Mouse (Mus musculus) kidney, embryonic 16.5 days (tissue): ENCODE data around the gene Rgl2. TPM values are rescaled to one million over a fixed set of nuclear protein-coding genes. Genes with fewer than 3 reads are reported as not detected.

Source experiments
- ATAC-seq: fragments of 200-750 bp; cut with Nextera tagmentation; 2 replicates; pipeline ENCODE4 v1.8.0; 2017; ENCODE audit warnings: moderate TSS enrichment; ENCODE audit not compliant: low FRiP score, low TSS enrichment
- H3K27ac ChIP-seq: fragments of 300-500 bp; sonication (generic); 2 replicates; pipeline ENCODE4 v1.5.1; 2014; ENCODE audit warnings: low read length
- H3K27me3 ChIP-seq: fragments of 300-500 bp; sonication (generic); 2 replicates; pipeline ENCODE4 v1.6.1; 2014; ENCODE audit warnings: low read length, control low read depth, mixed read lengths; ENCODE audit not compliant: insufficient read depth
- H3K36me3 ChIP-seq: fragments of 300-500 bp; sonication (generic); 2 replicates; pipeline ENCODE4 v1.6.1; 2014; ENCODE audit warnings: low read length, control low read depth, mixed read lengths; ENCODE audit not compliant: insufficient read depth
- H3K4me1 ChIP-seq: fragments of 300-500 bp; sonication (generic); 2 replicates; pipeline ENCODE4 v1.6.1; 2014; ENCODE audit warnings: low read length, control low read depth, mixed read lengths; ENCODE audit not compliant: insufficient read depth
- H3K4me2 ChIP-seq: fragments of 300-500 bp; sonication (generic); replicated peaks from 2 replicates; pipeline ENCODE4 v1.6.1; 2014; ENCODE audit warnings: low read depth, low read length
- H3K4me3 ChIP-seq: fragments of 300-500 bp; sonication (generic); 2 replicates; pipeline ENCODE4 v1.5.1; 2014; ENCODE audit warnings: mild to moderate bottlenecking, low read length
- H3K9ac ChIP-seq: fragments of 300-500 bp; sonication (generic); replicated peaks from 2 replicates; pipeline ENCODE4 v1.6.1; 2014; ENCODE audit warnings: low read length
- H3K9me3 ChIP-seq: fragments of 300-500 bp; sonication (generic); 2 replicates; pipeline ENCODE4 v1.6.1; 2016; ENCODE audit warnings: low read length, control low read depth
- WGBS: fragments of 180-500 bp; shearing (Covaris S2); extraction: QIAGEN DNeasy Blood & Tissue Kit; methylation state at CpG from one replicate; pipeline ENCODE4 v1.1.7; 2014; 5-methylcytosine and 5-hydroxymethylcytosine counted together
- polyA plus RNA-seq: library from polyadenylated mRNA; unstranded; fragments of >200 nt; fragmentation: Nextera tagmentation; extraction: Ambion mirVana; gene quantifications from 2 replicates; pipeline ENCODE4 v1.2.1, GENCODE M21; 2015

Gene Rgl2
- polyA plus RNA-seq, 1 experiment from 2014 or later, result 38.0 TPM

DNA sequence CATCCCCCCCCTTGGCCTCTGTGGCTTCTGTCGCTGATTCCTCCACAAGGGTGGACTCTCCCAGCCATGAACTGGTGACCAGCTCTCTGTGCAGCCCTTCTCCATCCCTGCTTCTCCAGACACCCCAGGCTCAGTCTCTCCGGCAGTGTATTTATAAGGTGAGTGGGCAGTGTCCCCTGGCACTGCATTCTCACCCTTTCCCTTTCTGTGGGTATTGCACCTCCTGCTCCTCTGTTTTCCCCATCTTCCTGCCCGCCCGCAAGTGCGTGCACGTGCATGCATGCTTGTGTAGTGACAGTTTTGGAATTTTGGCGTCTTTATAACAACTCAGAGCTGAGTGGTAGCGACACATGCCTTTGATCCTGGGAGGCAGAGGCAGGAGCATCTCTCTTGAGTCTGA is 15.4 kb upstream of the Rgl2 start:
- Histone ChIP-seq H3K4me1 (peaks cover 49% of the 10 kb centered on the region), H3K4me3 (no peak overlapping the region), H3K4me2 (no peak overlapping the region), H3K27ac (no peak overlapping the region), H3K9me3 (no peaks in the 10 kb centered on the region), H3K27me3 (no peaks in the 10 kb centered on the region), H3K36me3 (peaks cover 43% of the 10 kb centered on the region), H3K9ac (no peak overlapping the region)
- WGBS, result 94% methylated on average over 8 of the region's 8 CpGs
- ATAC-seq, result no peak

DNA sequence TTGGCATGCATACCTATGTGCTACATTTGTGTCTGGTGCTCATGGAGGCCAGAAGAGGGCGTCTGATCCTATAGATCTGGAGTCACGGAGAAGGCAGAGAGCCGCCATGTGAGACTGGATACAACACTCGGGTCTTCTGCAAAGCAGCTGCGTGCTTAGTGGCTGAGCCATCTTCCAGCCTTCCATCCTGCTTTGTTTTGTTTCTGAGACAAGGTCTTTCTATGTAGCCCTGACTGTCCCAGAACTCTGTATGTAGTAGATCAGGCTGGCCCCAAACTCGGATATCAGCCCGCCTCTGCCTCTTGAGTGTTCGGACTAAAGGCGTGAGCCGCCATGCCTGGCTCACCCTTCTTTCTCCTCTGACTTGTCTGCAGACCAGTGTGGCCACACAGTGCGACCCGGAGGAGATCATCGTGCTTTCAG is 14.4 kb upstream of the Rgl2 start:
- peak overlapping the region; percentile 40 for H3K27ac ChIP-seq
- peak overlapping the region; percentile 59 for H3K4me2 ChIP-seq
- H3K4me1 ChIP-seq, result peaks cover 52% of the 10 kb centered on the region
- H3K9ac ChIP-seq, result no peak overlapping the region; the same call in 1 of the 2 replicates
- no peak for ATAC-seq
- H3K36me3 ChIP-seq, result peaks cover 43% of the 10 kb centered on the region
- no peaks in the 10 kb centered on the region for H3K27me3 ChIP-seq
- WGBS, result 68% methylated on average over 13 of the region's 13 CpGs
- no peaks in the 10 kb centered on the region for H3K9me3 ChIP-seq
- H3K4me3 ChIP-seq, result peak overlapping the region; percentile 62

DNA sequence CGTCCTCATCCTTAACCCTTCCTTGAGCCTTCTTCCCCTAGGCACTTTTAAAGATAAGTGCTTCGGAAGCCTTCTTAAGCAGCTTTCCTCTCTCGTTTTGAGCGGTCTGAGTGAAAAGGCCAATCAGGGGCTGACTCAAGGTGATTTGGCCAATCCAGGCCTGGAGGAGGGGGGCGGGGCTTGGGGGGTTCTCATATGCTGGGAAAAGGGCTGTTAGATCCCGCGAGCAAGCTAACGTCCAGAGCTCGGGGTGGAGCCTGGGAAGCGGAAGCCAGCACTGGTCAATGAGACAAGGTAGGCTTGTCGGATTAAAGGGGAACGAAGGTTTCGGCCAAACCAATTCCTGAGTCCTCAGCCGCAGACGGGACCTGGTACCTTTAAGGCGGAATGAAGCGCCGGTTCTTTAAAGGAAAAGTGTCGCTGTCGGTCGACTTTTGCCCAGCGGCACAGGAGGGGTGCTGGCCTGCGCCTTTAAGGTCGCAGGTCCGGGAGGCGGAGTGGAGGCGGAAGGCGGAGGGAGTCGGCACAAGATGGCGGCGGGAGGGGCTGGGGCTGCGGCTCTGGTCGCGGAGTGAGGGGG is 13.6 kb upstream of the Rgl2 start, which contains the start of the genes Tapbp and Zbtb22:
Gene Tapbp, plus strand, starts transcription at position 229 of the 580 bp plus-strand sequence.
Gene Zbtb22, plus strand, starts transcription at position 234 of the 580 bp plus-strand sequence.
- under 1% methylated on average over 26 of the region's 34 CpGs for WGBS
- Histone ChIP-seq H3K9me3 (no peaks in the 10 kb centered on the region), H3K27me3 (no peaks in the 10 kb centered on the region), H3K27ac (peak within 1 kb of the TSS; percentile 70), H3K9ac (peak within 1 kb of the TSS; percentile 61), H3K36me3 (peaks cover 43% of the 10 kb centered on the region), H3K4me3 (peak within 1 kb of the TSS; percentile 62), H3K4me1 (peaks cover 46% of the 10 kb centered on the region), H3K4me2 (peak within 1 kb of the TSS; percentile 59)
- peak; percentile 92 for ATAC-seq

DNA sequence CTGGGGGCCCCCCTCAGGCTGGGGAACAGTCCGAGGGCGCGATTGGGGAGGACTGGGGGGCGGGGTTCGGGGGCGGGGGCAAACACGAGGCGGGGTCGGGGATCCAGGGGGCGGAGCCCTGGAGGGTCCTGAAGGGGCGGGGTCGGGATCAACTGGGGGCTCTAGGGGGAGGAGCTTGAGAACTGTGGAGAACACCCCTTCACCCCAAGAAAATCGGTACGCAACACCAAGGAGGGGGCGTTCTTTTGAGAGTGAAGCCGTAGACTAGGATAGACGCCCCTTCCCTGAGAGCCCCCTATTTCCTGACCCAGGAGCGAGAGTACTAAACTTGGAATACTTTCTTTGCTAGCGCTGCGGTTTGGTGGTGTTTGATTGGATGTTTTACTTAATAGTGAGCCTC is 13.0 kb upstream of the Rgl2 start:
- ATAC-seq, result peak; percentile 4

DNA sequence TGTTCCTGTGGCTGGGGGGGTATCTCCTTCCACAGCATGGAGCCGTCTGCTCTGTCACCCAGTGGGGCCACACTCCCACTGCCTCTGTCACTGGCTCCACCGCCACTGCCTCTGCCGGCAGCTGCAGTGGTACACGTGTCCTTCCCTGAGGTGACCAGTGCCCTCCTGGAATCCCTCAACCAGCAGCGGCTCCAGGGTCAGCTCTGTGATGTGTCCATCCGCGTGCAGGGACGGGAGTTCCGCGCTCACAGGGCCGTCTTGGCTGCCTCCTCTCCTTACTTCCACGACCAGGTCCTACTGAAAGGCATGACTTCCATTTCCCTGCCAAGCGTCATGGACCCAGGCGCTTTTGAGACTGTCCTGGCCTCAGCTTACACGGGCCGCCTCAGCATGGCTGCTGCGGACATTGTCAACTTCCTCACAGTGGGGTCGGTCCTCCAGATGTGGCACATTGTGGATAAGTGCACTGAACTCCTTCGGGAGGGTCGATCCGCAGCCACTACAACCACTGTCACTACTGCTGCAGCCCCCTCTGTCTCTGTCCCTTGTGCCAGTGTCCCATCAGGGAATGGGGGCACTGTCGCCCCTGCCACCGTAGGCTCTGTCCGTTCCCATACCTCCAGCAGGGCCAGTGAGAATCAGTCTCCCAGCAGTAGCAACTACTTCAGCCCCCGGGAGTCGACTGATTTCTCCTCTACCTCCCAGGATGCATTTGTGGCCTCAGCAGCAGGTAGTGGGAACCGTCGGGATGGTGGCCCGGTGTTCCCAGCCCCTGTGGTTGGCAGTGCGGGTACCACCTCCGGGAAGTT is 12.3 kb upstream of the Rgl2 start:
- no peak overlapping the region for H3K27ac ChIP-seq
- WGBS, result 74% methylated on average over 31 of the region's 31 CpGs
- H3K9me3 ChIP-seq, result no peaks in the 10 kb centered on the region
- H3K4me1 ChIP-seq, result peaks cover 36% of the 10 kb centered on the region
- ATAC-seq, result no peak
- H3K9ac ChIP-seq, result peak overlapping the region; percentile 61
- H3K36me3 ChIP-seq, result peaks cover 35% of the 10 kb centered on the region
- H3K27me3 ChIP-seq, result no peaks in the 10 kb centered on the region
- peak overlapping the region; percentile 62 for H3K4me3 ChIP-seq
- H3K4me2 ChIP-seq, result peak overlapping the region; percentile 59

More for the DNA sequence above, 13.0 kb upstream of the Rgl2 start:
- Histone ChIP-seq H3K9ac (peak overlapping the region; percentile 61), H3K27ac (peak overlapping the region; percentile 70), H3K4me3 (peak overlapping the region; percentile 62), H3K4me2 (peak overlapping the region; percentile 59), H3K4me1 (peaks cover 43% of the 10 kb centered on the region), H3K9me3 (no peaks in the 10 kb centered on the region), H3K36me3 (peaks cover 43% of the 10 kb centered on the region), H3K27me3 (no peaks in the 10 kb centered on the region)
- WGBS, result under 1% methylated on average over 9 of the region's 20 CpGs

DNA sequence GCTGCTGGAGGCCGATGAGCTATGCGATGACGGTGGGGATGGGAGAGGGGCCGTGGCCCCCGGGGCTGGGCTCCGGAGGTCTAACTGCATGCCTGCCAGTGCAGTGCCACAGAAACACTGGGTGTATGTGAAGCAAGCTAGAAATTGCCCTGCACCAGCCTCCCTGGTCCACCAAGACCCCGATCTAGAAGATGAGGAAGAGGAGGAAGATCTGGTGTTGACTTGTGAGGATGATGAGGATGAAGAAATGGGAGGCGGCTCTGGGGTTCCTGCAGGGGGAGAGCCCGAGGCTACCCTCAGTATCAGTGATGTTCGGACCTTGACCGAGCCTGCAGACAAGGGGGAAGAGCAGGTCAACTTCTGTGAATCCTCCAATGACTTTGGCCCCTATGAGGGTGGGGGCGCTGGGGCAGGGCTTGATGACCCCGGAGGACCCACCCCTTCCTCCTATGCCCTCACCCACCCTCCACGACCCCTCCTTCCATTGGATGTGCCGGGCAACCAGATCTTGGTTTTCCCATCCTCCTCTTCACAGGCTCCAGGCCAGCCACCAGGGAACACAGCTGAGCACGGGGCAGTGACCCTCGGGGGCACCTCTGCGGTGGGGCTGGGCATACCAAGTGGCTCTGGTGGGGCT is 11.6 kb upstream of the Rgl2 start:
- H3K4me3 ChIP-seq, result no peak overlapping the region

DNA sequence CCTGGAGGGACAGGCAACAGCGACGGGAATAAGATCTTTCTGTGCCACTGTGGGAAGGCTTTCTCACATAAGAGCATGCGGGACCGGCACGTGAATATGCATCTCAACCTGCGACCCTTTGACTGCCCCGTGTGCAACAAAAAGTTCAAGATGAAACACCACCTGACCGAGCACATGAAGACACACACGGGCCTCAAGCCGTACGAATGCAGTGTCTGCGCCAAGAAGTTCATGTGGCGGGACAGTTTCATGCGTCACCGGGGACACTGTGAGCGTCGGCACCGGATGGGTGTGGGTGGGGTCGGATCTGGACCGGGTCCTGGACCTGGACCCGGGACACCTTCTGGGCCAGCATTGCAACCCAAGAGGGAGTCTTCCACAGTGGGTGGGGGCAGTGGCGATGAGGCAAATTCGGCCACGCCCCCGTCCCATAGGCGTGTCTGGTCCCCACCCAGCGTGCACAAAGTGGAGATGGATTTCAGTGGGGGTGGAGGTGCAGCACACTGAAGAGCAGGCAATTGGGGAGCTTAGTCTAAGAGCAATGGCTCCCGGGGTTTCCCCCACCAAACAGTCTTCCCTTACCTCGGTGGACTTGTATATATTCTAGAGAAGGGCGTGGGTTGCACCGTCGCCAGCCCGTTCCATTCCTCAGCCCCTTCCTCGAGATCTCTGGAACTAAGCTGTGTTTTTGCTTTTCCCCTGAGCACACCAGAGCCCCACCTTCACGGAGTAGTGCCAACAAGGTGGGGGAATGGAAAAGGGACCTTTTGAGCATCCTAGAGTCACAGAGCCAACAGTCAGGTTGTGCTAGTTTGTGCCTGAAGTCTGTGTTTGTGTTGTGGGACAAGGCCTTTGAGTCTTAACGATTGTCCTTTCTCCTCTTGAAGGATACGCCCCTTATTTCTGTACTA is 10.8 kb upstream of the Rgl2 start:
- Histone ChIP-seq H3K27ac (0 out of 2 replicates have a peak overlapping the region, but pooled peaks have one; percentile 23), H3K36me3 (peaks cover 23% of the 10 kb centered on the region), H3K27me3 (no peaks in the 10 kb centered on the region), H3K4me1 (peaks cover 34% of the 10 kb centered on the region), H3K9me3 (no peaks in the 10 kb centered on the region), H3K4me2 (peak overlapping the region; percentile 76), H3K4me3 (peak overlapping the region; percentile 76), H3K9ac (peak overlapping the region; percentile 70; the same call in 1 of the 2 replicates)
- ATAC-seq, result no peak
- 63% methylated on average over 37 of the region's 37 CpGs for WGBS

More for the DNA sequence above, 11.6 kb upstream of the Rgl2 start:
- H3K4me1 ChIP-seq, result peaks cover 34% of the 10 kb centered on the region
- peaks cover 29% of the 10 kb centered on the region for H3K36me3 ChIP-seq
- H3K4me2 ChIP-seq, result no peak overlapping the region
- no peak for ATAC-seq
- no peak overlapping the region for H3K27ac ChIP-seq
- no peak overlapping the region for H3K9ac ChIP-seq
- no peaks in the 10 kb centered on the region for H3K27me3 ChIP-seq
- H3K9me3 ChIP-seq, result no peaks in the 10 kb centered on the region
- 86% methylated on average over 18 of the region's 18 CpGs for WGBS

DNA sequence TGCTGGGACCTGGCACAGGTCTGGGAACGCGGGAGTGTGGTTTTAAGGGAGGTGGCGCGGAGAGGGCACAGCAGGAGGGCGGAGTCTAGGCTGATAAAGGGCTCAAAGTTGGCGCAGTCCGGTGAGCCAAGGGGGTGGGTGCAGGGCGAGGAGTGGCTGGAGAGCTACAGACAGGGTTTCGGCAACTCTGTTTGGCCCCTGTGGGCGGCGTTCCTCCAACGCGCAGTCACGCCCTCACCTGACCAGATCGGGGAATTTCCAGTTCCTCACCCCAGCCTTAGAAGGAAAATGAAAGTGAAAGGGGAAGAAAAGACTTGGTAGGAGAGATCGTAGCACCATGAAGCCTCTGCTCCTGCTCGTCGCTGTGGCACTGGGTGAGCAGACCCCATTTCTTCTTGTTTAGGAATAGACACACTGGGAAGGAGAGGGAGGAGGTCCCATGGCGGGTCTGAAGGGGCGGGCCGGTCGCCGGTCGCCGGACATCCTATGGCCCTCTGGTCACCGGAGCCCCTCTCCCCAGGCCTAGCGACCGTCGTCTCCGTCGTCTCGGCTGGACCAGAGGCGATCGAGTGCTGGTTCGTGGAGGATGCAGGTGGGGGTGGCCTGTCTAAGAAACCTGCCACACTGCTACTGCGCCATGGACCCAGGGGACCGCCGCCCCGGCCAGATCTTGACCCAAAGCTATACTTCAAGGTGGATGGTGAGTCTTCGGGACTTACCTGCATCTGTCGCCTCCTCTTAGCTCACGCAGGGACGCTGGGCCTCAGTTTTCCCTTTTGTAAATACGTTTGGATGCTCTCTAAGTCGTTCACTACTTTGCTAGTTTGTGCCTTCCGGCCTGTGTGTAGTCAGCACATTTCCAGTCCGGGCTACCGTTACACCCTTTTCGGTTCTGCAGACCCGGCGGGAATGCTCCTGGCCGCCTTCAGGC is 9.7 kb upstream of the Rgl2 start:
- Histone ChIP-seq H3K27me3 (no peaks in the 10 kb centered on the region), H3K9me3 (no peaks in the 10 kb centered on the region), H3K4me2 (peak overlapping the region; percentile 76), H3K9ac (peak overlapping the region; percentile 70), H3K27ac (peak overlapping the region; percentile 79), H3K36me3 (peaks cover 12% of the 10 kb centered on the region; the same call in 1 of the 2 replicates), H3K4me1 (peaks cover 31% of the 10 kb centered on the region), H3K4me3 (peak overlapping the region; percentile 76)
- no peak for ATAC-seq
- under 1% methylated on average over 52 of the region's 52 CpGs for WGBS
